Mouse (Mus musculus): ENCODE data around the gene Map4k3.

Map4k3 gene

DNA sequence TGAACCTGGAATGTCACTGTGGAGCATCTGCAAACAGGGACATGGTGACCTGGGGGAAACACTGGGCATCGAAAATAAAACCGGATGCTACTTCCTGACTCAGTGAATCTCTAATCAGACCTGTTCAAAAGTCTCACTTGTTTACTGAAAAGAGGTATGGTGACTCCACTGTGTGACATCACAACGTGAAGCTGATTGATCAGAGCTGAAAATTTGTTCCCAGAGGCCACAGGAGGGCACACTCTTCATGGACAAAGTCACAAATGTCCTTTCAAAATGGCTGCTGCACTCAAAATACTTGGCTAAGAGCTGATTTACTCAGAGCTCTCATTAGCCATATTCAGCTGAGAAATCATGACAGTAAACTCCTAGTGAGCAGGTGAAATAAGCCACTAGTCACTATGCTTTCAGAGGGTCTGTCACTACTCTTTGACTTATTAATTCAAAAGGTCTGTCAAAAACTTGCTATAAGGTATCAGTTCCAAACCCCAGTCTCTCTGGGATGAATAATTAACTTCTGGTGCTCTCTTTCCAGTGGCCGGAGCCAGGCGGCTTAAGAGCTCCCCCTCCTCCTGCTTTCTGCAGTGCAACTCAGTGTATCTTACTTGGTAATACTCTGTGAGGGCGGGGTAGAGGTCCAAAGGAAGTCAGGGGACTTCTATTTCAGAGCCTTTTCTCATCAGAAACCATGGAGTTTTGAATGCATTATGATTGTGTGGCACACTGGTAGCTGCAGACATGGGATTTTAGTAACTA lies 44.3 kb downstream of the Map4k3 start:
- in situ Hi-C loops (cut with MboI, MseI), result no loop called here

DNA sequence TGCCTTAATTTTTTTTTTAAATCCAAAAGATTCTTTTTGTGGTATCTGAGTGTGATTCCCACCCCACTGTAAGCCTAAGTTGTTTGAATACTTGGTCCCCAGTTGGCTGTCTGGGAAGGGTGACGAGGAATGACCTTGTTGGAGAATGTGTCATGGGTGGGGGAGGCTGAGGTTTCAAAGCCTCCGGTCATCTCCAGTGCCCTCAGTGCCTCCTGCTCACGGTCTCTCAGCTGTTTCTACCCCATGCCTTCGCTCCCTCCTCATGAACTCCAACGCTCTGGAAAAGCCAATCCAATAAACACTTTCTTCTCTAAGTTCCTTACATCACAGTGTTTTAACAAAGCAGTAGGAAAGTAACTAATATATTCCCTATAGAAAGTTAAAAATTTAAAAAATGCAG lies 45.2 kb downstream of the Map4k3 start:
- in situ Hi-C loops (cut with MboI, MseI), result no loop called here

DNA sequence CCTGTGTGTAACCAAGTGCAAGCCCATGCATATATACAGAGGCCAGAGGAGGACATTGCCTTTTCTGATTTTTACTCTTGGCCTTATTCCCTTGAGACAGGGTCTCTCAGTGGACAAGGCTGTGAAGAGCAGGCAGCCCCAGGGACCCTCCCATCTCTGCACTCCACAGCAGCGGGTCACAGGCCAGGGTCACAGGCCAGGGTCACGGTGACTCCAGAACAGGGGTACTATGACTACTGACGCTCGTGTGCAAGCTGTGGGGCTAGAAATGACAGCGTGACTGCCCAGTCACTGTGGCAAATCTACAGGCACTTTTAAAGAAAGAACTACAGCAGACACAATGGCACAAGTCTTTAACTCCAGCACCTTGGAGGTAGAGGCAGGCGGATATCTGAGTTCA lies 50.1 kb downstream of the Map4k3 start:
- in situ Hi-C loops (cut with MboI, MseI), result no loop called here

GRCm38 (mm10) chr17:80676859-80677535 lies 51.3 kb downstream of the Map4k3 start:
- in situ Hi-C loops (cut with MboI, MseI), result no loop called here

DNA sequence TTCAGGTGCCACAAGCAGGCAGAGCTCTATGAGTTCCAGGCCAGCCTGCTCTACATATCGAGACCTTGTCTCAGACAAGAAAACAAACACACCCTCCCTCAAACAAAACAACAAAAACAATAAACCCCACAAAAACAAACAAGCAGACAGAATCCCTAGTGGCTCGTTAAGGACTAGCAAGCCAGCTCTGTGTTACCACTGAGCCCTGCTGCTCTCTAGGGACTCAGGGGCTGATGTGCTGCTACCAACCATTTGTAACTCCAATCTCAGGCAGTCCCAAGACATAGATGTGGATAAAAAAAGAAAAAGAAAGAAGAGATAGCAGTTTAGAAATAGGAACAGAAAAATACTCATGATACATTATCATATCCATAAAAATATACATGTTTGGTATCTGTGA lies 52.1 kb downstream of the Map4k3 start:
- in situ Hi-C loops (cut with MboI, MseI), result no loop called here

- in situ Hi-C loops (cut with MboI, MseI), result no loop called here
Measured at GRCm38 (mm10) chr17:80670395-80670794, 57.9 kb downstream of the Map4k3 start.

DNA sequence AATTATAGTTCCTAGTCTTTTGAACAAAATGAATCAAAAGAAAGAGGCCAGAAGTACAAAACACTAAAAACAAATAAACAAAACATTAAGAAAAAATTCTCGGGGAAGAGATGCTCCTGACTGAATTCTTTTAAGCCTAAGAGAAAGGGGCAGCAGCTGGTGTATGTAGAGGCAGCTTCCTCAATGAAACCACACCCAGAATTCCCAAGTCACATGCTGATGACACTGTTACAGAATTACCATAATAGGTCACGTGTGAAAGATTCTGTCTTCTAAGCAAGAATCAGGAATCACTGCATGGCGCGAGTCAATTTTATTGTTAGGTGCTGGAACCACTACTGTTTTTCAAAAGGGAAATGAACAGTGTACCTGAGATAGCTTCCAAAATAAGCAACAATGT lies 64.7 kb downstream of the Map4k3 start:
- in situ Hi-C loops (cut with MboI, MseI), result no loop called here

- in situ Hi-C loops (cut with MboI, MseI), result no loop called here
Measured at GRCm38 (mm10) chr17:80662836-80663620, 65.3 kb downstream of the Map4k3 start.

GRCm38 (mm10) chr17:80661896-80662295 lies 66.4 kb downstream of the Map4k3 start:
- in situ Hi-C loops (cut with MboI, MseI), result no loop called here

GRCm38 (mm10) chr17:80660707-80661380 lies 67.4 kb downstream of the Map4k3 start:
- in situ Hi-C loops (cut with MboI, MseI), result no loop called here

DNA sequence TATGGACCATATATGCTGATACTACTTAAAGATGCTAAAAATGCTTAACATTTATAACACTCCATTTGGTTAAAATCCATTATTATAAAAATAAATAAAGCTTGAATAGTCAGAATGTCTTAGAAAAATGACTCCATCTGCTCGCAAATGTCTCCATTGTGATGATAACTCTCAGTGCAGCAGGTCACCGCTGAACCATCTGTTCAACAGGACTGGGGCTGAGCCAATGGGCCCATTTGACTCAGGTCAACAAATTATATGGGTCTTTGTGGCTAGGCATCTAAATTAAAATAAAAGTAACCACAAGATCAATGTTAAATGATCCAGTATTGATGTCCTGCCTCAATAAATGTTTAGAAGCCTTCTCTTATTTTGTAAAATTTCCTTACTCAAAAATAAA lies 68.1 kb downstream of the Map4k3 start:
- in situ Hi-C loops (cut with MboI, MseI), result no loop called here

GRCm38 (mm10) chr17:80659821-80660220 lies 68.5 kb downstream of the Map4k3 start:
- in situ Hi-C loops (cut with MboI, MseI), result loop anchor here (10.0 kb wide), 1 partner anchor 645 kb away; no protein-coding TSS in a partner anchor

DNA sequence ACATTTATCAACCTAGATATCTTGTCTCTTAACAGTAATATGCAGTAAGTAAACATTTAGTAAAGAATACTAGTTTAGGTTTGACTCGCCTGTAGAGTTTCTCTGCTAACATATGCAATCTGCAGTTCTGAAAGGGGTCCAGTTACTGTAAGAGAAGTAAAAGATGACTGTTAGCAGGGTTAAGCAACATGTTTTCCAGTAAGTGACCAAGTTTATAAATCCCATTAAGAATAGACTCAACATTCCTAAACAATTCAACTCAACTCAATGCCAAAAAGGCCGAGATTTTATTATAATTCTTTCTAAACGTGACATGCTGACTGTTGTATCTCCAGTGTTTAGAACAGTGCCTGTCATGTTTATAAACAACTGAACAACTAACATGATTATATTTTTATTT lies 74.0 kb downstream of the Map4k3 start:
- in situ Hi-C loops (cut with MboI, MseI), result loop anchor here (10.0 kb wide), 1 partner anchor 650 kb away; no protein-coding TSS in a partner anchor

DNA sequence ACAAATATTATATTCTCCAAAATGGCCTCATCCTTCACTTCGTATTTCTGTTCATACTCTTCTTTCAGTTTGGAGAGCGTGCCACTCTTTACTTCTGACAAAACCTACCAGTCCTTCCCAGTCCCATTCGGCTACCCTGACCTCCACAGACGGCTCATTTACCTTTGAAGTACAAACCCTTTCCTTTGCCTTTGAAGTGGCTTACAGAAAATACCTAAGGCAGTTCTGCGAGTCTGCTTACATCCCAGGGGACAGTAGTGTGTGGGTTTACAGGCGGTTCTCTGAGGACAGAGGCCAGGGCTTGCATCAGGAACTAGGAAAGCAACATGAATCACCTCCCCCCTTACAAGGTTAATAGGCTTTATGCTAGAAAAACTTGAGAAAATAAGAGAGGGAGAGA lies 75.5 kb downstream of the Map4k3 start:
- in situ Hi-C loops (cut with MboI, MseI), result loop anchor here (10.0 kb wide), 1 partner anchor 652 kb away; no protein-coding TSS in a partner anchor

DNA sequence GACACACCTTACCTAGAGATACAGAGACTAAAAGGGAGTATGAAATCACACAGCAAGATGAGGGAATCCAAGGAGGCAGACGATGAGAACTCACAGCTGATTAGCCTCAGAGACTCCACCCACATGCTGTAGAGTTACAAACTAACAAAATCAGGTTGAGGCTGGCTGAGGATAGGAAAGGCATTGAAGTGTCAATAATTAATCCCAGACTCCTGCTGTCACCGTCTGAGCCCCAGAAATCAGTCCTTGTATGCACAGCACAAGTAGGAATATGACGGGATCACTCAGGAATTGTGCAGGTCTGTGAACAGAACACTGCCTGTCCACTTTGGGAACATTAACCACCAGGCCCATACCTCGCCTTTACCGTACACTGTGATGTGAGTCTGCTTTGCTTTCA lies 81.4 kb downstream of the Map4k3 start:
- in situ Hi-C loops (cut with MboI, MseI), result no loop called here

DNA sequence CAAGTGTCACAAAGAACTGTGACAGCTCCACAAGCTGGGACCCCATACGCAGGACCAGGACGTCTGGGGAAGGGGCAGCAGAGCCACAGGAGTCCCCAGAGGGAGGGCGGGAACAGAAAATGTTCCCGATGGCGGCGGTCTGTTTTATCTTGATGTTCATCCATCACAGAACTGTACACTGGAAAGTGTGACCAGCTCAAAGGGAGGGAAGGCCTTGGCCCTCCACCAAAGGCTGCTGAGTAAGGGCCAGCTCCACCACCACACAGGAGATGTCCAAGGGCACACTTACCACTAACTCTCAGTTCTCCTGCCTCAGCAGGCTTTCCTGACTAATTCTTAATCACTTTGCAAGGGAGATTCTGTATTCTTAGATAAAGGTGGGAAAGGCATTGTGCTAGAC lies 82.2 kb downstream of the Map4k3 start:
- in situ Hi-C loops (cut with MboI, MseI), result no loop called here

GRCm38 (mm10) chr17:80645694-80646034 lies 82.6 kb downstream of the Map4k3 start:
- in situ Hi-C loops (cut with MboI, MseI), result no loop called here

DNA sequence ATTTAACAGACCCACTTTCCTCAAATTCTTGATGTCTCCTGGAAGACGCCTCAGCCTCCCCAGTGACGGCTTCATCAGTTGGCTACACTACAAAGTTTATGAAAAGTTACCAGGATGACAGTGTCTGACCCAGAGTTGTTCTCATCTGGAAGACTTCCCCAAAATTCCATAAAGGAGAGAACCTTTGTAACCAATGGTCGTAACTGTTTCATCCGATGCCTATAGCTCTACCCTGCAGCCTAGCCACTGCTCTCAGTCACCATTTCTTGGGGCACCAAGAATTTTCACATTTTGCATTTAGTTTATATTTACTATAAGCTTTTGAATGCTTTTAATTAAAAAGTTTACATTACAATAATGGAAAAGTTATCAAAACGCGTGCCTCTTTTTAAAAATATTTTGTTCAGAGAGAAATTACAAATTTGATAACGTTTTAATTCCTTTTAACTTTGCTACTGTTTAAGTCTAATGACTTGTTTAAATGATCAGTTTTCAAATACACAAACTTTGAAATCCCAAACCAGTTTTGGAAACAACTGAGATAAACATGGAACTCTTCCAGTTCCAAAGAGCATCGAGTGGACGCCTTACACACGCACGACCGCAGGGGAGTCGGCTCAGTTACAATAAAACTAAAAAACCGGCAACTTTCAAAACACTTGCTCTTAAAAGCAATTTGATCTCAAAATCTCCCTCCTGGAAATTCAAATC lies 83.1 kb downstream of the Map4k3 start:
- in situ Hi-C loops (cut with MboI, MseI), result no loop called here

- in situ Hi-C loops (cut with MboI, MseI), result no loop called here
Measured at GRCm38 (mm10) chr17:80644567-80644966, 83.7 kb downstream of the Map4k3 start.

DNA sequence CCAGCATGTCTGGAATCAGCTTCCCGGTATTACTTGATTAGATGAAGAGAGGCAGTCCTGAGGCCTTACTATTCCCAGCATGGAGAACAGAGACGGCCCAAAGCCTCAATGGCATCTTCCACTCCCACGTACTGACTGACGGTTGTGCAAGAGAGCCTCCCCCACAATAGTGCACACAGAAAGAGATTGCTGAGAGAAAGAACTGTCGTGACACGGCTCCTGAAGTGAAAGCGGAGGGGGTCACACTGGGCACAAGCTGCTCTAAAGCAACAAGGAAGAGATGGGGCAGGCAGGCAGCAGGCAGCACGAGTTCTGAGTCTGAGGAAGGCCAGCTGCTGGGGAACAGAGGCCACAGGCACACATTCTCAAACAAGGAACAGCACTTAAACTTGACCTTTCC lies 90.2 kb downstream of the Map4k3 start:
- in situ Hi-C loops (cut with MboI, MseI), result no loop called here

DNA sequence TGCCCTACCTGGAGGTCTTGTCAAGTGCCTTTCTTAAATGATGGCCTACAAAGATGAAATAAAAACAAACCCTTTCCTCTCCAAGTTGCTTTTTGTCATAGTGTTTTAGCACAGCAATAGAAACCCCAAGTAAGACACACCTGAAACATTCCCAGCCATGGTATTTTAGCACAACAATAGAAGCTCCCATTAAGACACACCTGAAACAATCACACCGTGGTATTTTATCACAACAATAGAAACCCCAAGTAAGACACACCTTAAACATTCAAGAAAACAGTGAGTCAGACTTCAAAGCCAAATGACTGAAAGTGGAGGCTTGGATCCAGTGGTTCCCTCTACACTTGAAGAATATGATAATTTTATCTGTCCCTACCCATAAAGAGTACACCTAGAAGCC lies 92.5 kb downstream of the Map4k3 start:
- in situ Hi-C loops (cut with MboI, MseI), result no loop called here

Data from T-helper 2 cell (primary cell).